Mouse (Mus musculus): ENCODE results near the gene Snx12. TPM values are rescaled to one million over a fixed set of nuclear protein-coding genes. Genes with fewer than 3 reads are reported as not detected.
"Not testable (repeated sequence)": the region's sequence is repeated elsewhere in the genome, so short reads cannot be mapped to it uniquely, and the experiment has no call there.

The Snx12 gene
- total RNA-seq, 1 experiment from 2014 or later = 52.9 TPM

DNA sequence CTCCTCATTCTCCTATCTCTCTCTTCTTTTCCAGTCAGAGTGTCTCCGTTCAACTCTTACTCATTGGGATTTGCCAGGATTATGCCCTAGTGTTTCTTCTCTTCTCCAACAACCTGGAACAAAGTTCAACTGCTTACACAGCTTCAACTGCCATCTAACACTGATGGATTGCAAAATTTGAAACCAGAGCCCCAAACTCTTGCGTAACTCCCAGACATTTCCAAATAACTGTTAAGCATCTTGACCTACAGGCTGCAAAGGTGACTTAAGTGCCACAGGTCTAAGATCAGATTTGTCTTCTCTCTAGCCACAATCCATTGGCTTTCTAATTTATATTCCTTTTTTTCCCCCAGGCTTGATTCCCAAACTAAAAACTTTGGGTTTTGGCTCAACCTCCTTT, 64.9 kb downstream of the Snx12 start:
- ATAC-seq (replicated peaks; ENCODE audit: insufficient number of reproducible peaks, low FRiP score, low TSS enrichment, poor library complexity, severe bottlenecking) = no peak

GRCm38 (mm10) chrX:101156369-101156768, 66.0 kb downstream of the Snx12 start:
- no peak for ATAC-seq (replicated peaks; ENCODE audit: insufficient number of reproducible peaks, low FRiP score, low TSS enrichment, poor library complexity, severe bottlenecking)

DNA sequence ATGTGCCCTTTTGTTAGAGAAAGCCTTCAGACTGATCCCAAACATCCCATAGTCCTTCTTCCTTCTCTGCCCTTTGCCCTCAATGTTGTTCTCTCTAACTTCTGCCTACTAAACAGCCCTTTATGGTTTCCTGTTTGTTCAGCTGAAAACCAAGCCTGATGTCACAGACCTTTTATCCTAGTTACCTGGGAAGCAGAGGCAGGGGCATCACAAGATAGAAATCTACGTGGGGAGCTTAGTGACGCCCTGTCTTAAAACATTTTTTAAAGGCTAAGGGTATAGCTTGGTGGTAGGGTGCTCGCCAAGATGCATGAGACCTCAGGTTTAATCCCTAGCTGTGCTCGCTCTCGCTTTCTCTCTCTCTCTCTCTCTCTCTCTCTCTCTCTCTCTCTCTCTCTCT, 74.9 kb downstream of the Snx12 start:
- no peak for ATAC-seq (replicated peaks; ENCODE audit: insufficient number of reproducible peaks, low FRiP score, low TSS enrichment, poor library complexity, severe bottlenecking)

DNA sequence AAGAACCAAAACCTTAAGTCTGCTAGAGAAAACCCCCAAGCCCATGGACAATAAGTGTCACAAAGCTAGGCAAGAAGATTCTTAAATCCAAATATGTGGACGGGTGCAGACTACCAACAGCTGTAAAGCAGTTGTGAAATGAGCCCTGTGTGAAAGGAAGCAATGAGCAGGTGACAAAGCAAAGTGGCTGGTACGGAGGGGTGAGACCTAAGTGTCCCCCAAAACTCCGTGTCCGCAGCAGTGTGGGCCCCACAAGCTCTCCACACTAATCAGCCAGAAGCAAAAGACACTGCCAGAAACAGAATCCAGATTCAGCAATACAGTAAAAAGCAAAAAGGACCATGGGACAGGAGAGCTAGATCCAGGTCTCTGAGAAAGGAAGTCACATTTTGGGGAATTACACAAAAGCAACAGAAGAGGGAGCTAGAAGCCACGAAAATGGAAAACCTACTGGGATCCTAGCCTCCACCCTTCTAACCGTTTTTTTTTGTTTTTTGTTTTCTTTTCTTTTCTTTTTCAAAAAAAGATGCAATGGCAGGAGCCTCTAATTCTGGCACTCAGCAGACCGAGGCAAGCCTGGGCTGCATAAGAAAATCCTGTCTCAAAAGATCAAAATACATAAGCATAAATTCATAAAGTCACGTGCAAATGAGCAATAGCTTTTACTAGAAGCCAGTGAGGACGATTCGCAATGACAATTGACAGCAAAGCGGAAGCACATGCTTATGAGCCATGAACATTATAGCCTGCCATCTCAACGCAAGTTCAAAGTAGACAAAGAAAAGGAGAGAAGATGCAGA, 90.2 kb downstream of the Snx12 start:
- ATAC-seq (replicated peaks; ENCODE audit: insufficient number of reproducible peaks, low FRiP score, low TSS enrichment, poor library complexity, severe bottlenecking) = no peak

DNA sequence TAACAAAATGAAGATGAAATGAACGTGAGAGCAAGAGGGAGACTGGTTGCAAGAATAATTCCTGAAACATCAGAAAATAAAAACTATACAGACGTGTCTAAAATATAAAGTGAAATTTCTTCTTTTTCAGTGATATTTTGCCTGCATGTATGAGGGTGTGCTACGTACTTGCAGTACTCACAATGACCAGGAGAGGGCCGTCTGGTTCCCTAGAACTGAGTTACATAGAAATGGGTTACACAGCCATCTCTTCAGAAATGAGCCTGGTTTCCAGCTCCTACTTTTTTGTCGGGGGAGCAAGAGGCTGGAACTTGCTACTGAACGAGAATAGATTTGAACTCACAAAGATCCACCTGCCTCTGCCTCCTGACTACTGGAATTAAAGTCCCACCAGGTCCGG, 91.4 kb downstream of the Snx12 start:
- ATAC-seq (replicated peaks; ENCODE audit: insufficient number of reproducible peaks, low FRiP score, low TSS enrichment, poor library complexity, severe bottlenecking) = no peak

DNA sequence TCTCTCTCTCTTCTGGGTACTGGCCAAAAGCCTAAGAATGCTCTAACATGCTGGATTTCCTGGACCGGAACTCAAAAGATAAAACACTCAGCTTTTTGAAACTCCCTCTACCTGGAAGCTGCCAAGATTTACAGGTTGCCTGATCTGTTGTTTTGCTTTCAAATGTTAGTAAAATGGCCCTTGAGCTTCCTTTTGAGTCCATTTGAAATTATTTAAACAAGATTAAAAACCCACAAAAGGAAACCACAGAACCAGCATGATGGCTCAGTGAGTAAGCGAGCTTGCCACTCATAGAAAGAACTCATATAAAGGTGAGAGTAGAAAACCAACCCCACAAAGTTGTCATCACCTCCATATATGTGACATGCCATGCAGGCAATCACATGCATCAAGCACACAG, 93.8 kb downstream of the Snx12 start:
- no peak for ATAC-seq (replicated peaks; ENCODE audit: insufficient number of reproducible peaks, low FRiP score, low TSS enrichment, poor library complexity, severe bottlenecking)

- ATAC-seq (replicated peaks; ENCODE audit: insufficient number of reproducible peaks, low FRiP score, low TSS enrichment, poor library complexity, severe bottlenecking) = no peak
Observed at GRCm38 (mm10) chrX:101126977-101127376, 95.4 kb downstream of the Snx12 start.

- no peak for ATAC-seq (replicated peaks; ENCODE audit: insufficient number of reproducible peaks, low FRiP score, low TSS enrichment, poor library complexity, severe bottlenecking)
Observed at GRCm38 (mm10) chrX:101126474-101126955, 95.8 kb downstream of the Snx12 start.

GRCm38 (mm10) chrX:101120546-101120945, 101.8 kb downstream of the Snx12 start:
- ATAC-seq (replicated peaks; ENCODE audit: insufficient number of reproducible peaks, low FRiP score, low TSS enrichment, poor library complexity, severe bottlenecking) = no peak

DNA sequence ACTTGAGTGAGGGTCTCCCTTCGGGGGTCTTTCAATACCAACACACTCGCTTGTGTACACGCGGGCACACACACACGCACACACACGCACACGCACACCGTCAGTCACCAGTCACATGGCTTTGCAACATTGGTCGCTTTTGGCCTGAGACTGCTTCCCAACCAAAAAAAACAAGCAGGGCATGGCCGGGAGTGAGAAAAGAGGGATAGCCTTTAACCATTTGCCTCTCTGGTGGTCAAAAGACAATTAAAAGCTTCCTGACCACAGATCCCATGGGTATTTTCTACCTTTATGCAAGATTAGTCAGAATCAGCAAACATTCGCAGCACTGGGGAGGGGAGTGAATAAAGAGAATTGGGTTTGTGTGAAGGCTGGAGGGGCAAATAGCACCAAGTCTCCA, 136.4 kb downstream of the Snx12 start, which contains the start of gene Slc7a3:
Gene Slc7a3 (minus strand): TSS at position 101 of the 400 bp plus-strand sequence.
- ATAC-seq (replicated peaks; ENCODE audit: insufficient number of reproducible peaks, low FRiP score, low TSS enrichment, poor library complexity, severe bottlenecking) = no peak

DNA sequence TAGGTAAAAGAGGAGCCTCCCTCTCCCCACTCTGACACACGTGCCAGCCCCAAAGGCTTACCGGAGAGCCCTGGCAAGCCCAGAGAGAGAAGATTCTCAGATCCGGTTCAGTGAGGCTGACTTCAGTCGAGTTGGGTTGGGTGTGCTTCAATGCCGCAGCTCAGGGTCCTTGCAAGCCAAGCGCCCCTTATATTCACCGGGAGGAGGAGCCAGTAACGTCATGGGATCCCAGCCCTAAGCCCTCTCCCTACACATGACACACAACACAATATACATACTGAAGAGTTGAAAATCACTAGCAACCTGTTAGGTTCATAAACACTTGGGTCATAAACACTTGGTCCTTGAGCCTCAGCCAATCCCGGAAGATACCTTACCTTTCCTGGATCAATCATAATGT, 137.2 kb downstream of the Snx12 start:
- ATAC-seq (replicated peaks; ENCODE audit: insufficient number of reproducible peaks, low FRiP score, low TSS enrichment, poor library complexity, severe bottlenecking) = not testable (repeated sequence)

GRCm38 (mm10) chrX:101084192-101084591, 138.2 kb downstream of the Snx12 start:
- no peak for ATAC-seq (replicated peaks; ENCODE audit: insufficient number of reproducible peaks, low FRiP score, low TSS enrichment, poor library complexity, severe bottlenecking)

GRCm38 (mm10) chrX:101065245-101065644, 157.1 kb downstream of the Snx12 start:
- no peak for ATAC-seq (replicated peaks; ENCODE audit: insufficient number of reproducible peaks, low FRiP score, low TSS enrichment, poor library complexity, severe bottlenecking)

DNA sequence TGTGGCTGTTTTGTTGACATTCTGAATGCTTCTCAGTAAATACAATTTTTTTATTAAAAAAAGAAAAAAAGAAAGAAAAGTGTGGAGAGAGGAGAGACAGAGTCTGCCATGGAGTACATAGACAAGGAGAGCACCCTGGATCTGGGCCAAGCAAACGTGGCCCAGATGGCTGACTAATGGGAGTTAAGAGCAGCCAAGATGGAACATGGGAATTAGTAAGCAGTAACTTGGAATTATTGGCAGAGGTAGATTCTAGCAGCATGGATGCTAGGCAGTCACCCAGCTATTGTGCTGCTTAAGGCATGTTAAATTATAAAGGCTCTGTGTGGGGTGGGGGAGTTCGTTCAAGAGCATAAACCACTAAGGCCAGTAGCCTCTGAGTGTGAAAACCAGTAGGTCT, 158.9 kb downstream of the Snx12 start:
- ATAC-seq (replicated peaks; ENCODE audit: insufficient number of reproducible peaks, low FRiP score, low TSS enrichment, poor library complexity, severe bottlenecking) = no peak

- no peak for ATAC-seq (replicated peaks; ENCODE audit: insufficient number of reproducible peaks, low FRiP score, low TSS enrichment, poor library complexity, severe bottlenecking)
Observed at GRCm38 (mm10) chrX:101059541-101059940, 162.8 kb downstream of the Snx12 start, which contains the start of gene Tex11. Gene Tex11 (minus strand): TSS chrX:101059667.

Other genes starting within 250 kb of the Snx12 start
- gene Tex11, start 162.9 kb downstream of the Snx12 start, total RNA-seq (2017) = 0.21 TPM in 1 of 3 replicates, not detected in the others
- gene Slc7a3, start 136.5 kb downstream of the Snx12 start, total RNA-seq (2017) = not detected in 3 replicates
- gene Foxo4, start 32.0 kb upstream of the Snx12 start, total RNA-seq (2017) = 14.0 to 20.8 TPM (median 14.5 TPM) in 3 replicates
- 10.8 to 15.8 TPM (median 13.4 TPM) in 3 replicates for gene Gm614, start 41.4 kb upstream of the Snx12 start, total RNA-seq (2017)
- 206 to 400 TPM (median 270 TPM) in 3 replicates for gene Il2rg, start 45.7 kb upstream of the Snx12 start, total RNA-seq (2017)
- not detected in 3 replicates for gene Gm20489, start 46.5 kb upstream of the Snx12 start, total RNA-seq (2017)
- 42.5 to 73.8 TPM (median 57.7 TPM) in 3 replicates for gene Med12, start 51.5 kb upstream of the Snx12 start, total RNA-seq (2017)
- 1.2 TPM in 1 of 3 replicates, not detected in the others for gene Nlgn3, start 76.6 kb upstream of the Snx12 start, total RNA-seq (2017)
- gene Gjb1, start 153.8 kb upstream of the Snx12 start, total RNA-seq (2017) = not detected in 3 replicates
- 11.0 to 35.3 TPM (median 11.1 TPM) in 3 replicates for gene Zmym3, start 198.3 kb upstream of the Snx12 start, total RNA-seq (2017)
- gene Nono, start 206.8 kb upstream of the Snx12 start, total RNA-seq (2017) = 308 to 348 TPM (median 324 TPM) in 3 replicates
- 0.64 to 2.6 TPM in 2 of 3 replicates, not detected in the other for gene Itgb1bp2, start 226.5 kb upstream of the Snx12 start, total RNA-seq (2017)

All from monocyte, adult 5-6 weeks (primary cell).